Mouse (Mus musculus) bone marrow, adult 2 months (tissue): ENCODE data around the gene Notch1.

Experiments
- CTCF ChIP-seq: fragments of 200-500 bp; IDR thresholded peaks from 2 replicates; pipeline ENCODE4 v1.5.1; 2011; ENCODE audit warnings: low read length, control low read depth; ENCODE audit not compliant: control insufficient read depth, insufficient read depth
- POLR2A ChIP-seq: fragments of 200-500 bp; IDR thresholded peaks from 2 replicates; pipeline ENCODE4 v1.6.1; 2011; ENCODE audit warnings: low read depth, mild to moderate bottlenecking, control low read depth, low read length, borderline replicate concordance; ENCODE audit not compliant: control insufficient read depth

DNA sequence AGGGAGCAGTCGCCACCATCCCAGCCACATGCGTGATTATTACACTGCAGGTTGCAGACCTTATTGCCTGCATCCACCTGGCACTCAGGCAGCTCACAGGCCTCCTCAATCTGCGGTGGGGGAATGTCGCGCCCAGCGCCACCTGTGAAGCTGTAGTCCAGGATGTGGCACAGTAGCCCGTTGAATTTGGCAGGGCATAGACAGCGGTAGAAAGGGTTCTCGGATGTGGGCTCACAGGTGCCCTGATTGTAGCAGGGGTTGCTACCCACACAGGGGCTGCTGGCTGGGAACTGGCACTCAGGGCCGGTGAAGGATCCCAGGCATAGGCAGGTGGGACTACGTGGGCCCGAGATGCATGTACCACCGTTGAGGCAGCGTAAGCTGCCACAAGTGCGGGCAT, 48.1 kb downstream of the Notch1 start:
- TF ChIP-seq CTCF, result no peak
- TF ChIP-seq POLR2A, result no peak
